Mouse (Mus musculus) cerebellum, adult 18-20 months (tissue): ENCODE measurements around the gene Vkorc1.

Experiments used
- DNase-seq, 2 experiments: peaks; one replicate each; pipeline ENCODE4 v3.0.0; 2021

Gene Vkorc1

GRCm38 (mm10) chr7:127875627-127876001, 19.8 kb downstream of the Vkorc1 start:
- DNase-seq = peak; percentile 99

- no peak for DNase-seq
Measured at GRCm38 (mm10) chr7:127874812-127875626, 20.4 kb downstream of the Vkorc1 start.

- no peak for DNase-seq
Measured at GRCm38 (mm10) chr7:127870136-127870821, 25.1 kb downstream of the Vkorc1 start.

GRCm38 (mm10) chr7:127869149-127869810, 26.1 kb downstream of the Vkorc1 start:
- no peak for DNase-seq

- no peak for DNase-seq
Measured at GRCm38 (mm10) chr7:127867641-127868040, 27.8 kb downstream of the Vkorc1 start.

- DNase-seq = no peak
Measured at GRCm38 (mm10) chr7:127866434-127866833, 29.0 kb downstream of the Vkorc1 start.

GRCm38 (mm10) chr7:127858258-127858657, 37.2 kb downstream of the Vkorc1 start:
- no peak for DNase-seq

GRCm38 (mm10) chr7:127850906-127851305, 44.5 kb downstream of the Vkorc1 start:
- no peak for DNase-seq

- DNase-seq = no peak
Measured at GRCm38 (mm10) chr7:127849973-127850875, 45.2 kb downstream of the Vkorc1 start.
